Mouse (Mus musculus) limb, embryonic 14.5 days (tissue): Measurements from ENCODE around the gene Hoxc9. TPM values are rescaled to one million over a fixed set of nuclear protein-coding genes. Genes with fewer than 3 reads are reported as not detected.

ENCODE experiments used
- ATAC-seq: fragments of 200-750 bp; cut with Nextera tagmentation; 2 replicates; pipeline ENCODE4 v1.8.0; 2017; ENCODE audit warnings: low read depth, moderate number of reproducible peaks, moderate TSS enrichment; ENCODE audit not compliant: low FRiP score
- DNase-seq: peaks from one replicate; pipeline ENCODE4 v3.0.0-alpha.2; 2015; ENCODE audit warnings: low spot score
- H3K27ac ChIP-seq: fragments of 300-500 bp; sonication (generic); replicated peaks from 2 replicates; pipeline ENCODE4 v1.5.1; 2014; ENCODE audit warnings: low read depth, mild to moderate bottlenecking, low read length, moderate library complexity, mixed read lengths
- H3K27me3 ChIP-seq: fragments of 300-500 bp; sonication (generic); 2 replicates; pipeline ENCODE4 v1.6.1; 2014; ENCODE audit warnings: low read length, mixed read lengths; ENCODE audit not compliant: control insufficient read depth, insufficient read depth
- H3K36me3 ChIP-seq: fragments of 300-500 bp; sonication (generic); 2 replicates; pipeline ENCODE4 v1.6.1; 2014; ENCODE audit warnings: mild to moderate bottlenecking, low read length, moderate library complexity, mixed read lengths; ENCODE audit not compliant: control insufficient read depth, insufficient read depth
- H3K4me1 ChIP-seq: fragments of 300-500 bp; sonication (generic); 2 replicates; pipeline ENCODE4 v1.6.1; 2014; ENCODE audit warnings: antibody characterized with exemption, low read length, mixed read lengths; ENCODE audit not compliant: control insufficient read depth, insufficient read depth
- H3K4me2 ChIP-seq: fragments of 300-500 bp; sonication (generic); replicated peaks from 2 replicates; pipeline ENCODE4 v1.6.1; 2014; ENCODE audit warnings: low read depth, mild to moderate bottlenecking, low read length, moderate library complexity; ENCODE audit not compliant: severe bottlenecking
- H3K4me3 ChIP-seq: fragments of 300-500 bp; sonication (generic); replicated peaks from 2 replicates; pipeline ENCODE4 v1.5.1; 2014; ENCODE audit warnings: low read length
- H3K9ac ChIP-seq: fragments of 300-500 bp; sonication (generic); 2 replicates; pipeline ENCODE4 v1.6.1; 2014; ENCODE audit warnings: mild to moderate bottlenecking, low read depth, low read length, moderate library complexity; ENCODE audit not compliant: severe bottlenecking
- H3K9me3 ChIP-seq: fragments of 300-500 bp; sonication (generic); 2 replicates; pipeline ENCODE4 v1.6.1; 2016; ENCODE audit warnings: low read length; ENCODE audit not compliant: control insufficient read depth
- POLR2A ChIP-seq: fragments of 200-500 bp; IDR thresholded peaks from 2 replicates; pipeline ENCODE4 v1.8.0; 2012; ENCODE audit warnings: inconsistent platforms, mild to moderate bottlenecking, moderate library complexity, borderline replicate concordance; ENCODE audit not compliant: insufficient read depth, insufficient read length; ENCODE audit errors: extremely low read depth
- WGBS: fragments of 180-500 bp; shearing (Covaris S2); extraction: QIAGEN DNeasy Blood & Tissue Kit; methylation state at CpG from one replicate; pipeline ENCODE4 v1.1.7; 2014; 5-methylcytosine and 5-hydroxymethylcytosine counted together
- polyA plus RNA-seq, 2 experiments: library from polyadenylated mRNA; depleted of rRNA in 1 of 2; stranded (reverse) in 1 of 2; unstranded in 1 of 2; fragments of >200 nt; fragmentation: Nextera tagmentation in 1 of 2; extraction: Ambion mirVana in 1 of 2; gene quantifications; 2 replicates each; pipeline versions ENCODE4 v1.2.1 to v1.2.3; 2012 to 2014

The Hoxc9 gene
- polyA plus RNA-seq, 2 experiments: 1.1 to 2.1 TPM

DNA sequence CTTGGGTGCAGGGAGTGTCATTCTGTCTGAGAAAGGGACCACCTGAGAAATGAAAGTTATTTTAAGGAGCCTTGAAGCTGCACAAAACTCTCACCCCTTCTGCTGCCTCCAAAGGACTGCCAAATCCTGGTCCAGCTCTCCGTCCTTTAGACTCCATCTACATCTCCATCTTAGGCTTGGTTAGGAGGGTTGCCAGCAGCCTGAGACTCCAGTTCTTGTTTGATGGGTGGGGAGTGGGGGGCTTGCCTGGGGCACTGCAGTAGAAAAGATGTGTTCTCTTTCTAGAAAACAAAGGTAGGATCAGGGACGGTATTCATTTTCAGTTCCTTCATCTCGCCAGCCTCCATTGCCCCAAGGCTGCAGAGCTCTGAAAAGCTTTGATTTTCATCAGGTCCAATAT lies 21.2 kb downstream of the Hoxc9 start:
- WGBS: 4% methylated on average over 3 of the region's 3 CpGs
- no peak for ATAC-seq
- H3K4me2 ChIP-seq: peak overlapping the region; percentile 39; the same call in 1 of the 2 replicates
- DNase-seq: no peak
- no peak overlapping the region for H3K9ac ChIP-seq
- H3K27ac ChIP-seq: no peak overlapping the region
- H3K4me1 ChIP-seq: peaks cover 24% of the 10 kb centered on the region
- peak overlapping the region; percentile 45; the same call in 1 of the 2 replicates for H3K4me3 ChIP-seq
- H3K27me3 ChIP-seq: peaks cover 95% of the 10 kb centered on the region
- H3K9me3 ChIP-seq: no peaks in the 10 kb centered on the region
- H3K36me3 ChIP-seq: no peaks in the 10 kb centered on the region
- TF ChIP-seq POLR2A: no peak

DNA sequence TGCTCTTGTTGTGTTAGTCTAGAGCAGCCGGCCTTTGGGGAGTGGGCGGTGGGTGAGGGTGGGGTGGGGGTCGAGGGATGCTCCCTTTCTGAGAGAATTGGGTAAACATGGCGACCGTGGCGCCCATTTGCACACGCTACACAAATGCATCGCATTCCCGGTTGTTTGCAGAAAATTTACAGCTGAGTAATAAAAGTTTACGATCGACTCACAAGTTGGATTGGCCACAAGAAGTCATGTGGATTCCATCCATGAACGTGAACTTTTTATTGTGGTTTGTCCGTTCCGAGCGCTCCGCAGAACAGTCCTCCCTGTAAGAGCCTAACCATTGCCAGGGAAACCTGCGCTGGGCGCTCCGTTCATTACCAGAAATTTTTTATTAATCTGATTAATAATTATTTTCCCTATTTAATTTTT lies 21.7 kb downstream of the Hoxc9 start, which contains the start of gene Hoxc6:
Hoxc6 (plus strand) TSS at position 319 of the 417 bp plus-strand sequence.
- Histone ChIP-seq H3K9ac (peak within 1 kb of the TSS; percentile 50; the same call in 1 of the 2 replicates), H3K27ac (no peak within 1 kb of the TSS), H3K36me3 (no peaks in the 10 kb centered on the region), H3K4me3 (peak within 1 kb of the TSS; percentile 45), H3K4me1 (peaks cover 24% of the 10 kb centered on the region), H3K27me3 (peaks cover 96% of the 10 kb centered on the region), H3K4me2 (peak within 1 kb of the TSS; percentile 69), H3K9me3 (no peaks in the 10 kb centered on the region)
- peak; percentile 60 for DNase-seq
- no peak for TF ChIP-seq POLR2A
- peak; percentile 32; the same call in 1 of the 2 replicates for ATAC-seq
- under 1% methylated on average over 19 of the region's 19 CpGs for WGBS

DNA sequence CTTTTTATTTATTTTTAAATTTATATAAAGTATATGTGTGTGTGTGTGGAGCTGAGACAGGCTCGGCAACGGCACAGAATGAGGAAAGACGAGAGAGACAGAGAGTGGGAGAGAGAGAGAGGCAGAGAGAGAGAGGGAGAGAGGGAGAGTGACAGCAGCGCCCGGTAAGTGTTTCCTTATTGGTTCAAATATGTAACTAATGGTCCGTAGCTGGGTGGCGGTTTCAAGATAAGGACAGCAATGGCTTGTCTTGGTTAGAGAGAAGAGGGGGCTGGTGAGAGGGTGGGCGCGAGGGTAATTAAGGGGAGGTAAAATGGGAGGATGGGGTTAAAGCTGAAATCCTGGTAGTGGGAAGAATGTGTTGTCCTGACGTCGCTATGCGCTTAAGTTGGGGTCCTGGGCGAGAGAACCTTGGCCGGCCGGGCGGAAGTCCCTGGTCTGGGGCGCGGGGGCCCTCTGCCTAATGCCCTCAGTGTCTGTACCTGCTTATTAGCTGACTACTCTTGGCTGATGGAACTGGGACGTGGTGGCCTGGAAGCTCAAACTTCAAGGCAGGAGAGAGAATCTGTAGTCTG lies 22.5 kb downstream of the Hoxc9 start:
- H3K36me3 ChIP-seq: no peaks in the 10 kb centered on the region
- TF ChIP-seq POLR2A: no peak
- no peak overlapping the region for H3K27ac ChIP-seq
- H3K9me3 ChIP-seq: no peaks in the 10 kb centered on the region
- H3K4me2 ChIP-seq: peak overlapping the region; percentile 69
- 0% methylated on average over 19 of the region's 19 CpGs for WGBS
- 0 out of 2 replicates have a peak overlapping the region, but pooled peaks have one; percentile 50 for H3K9ac ChIP-seq
- no peak for ATAC-seq
- H3K4me3 ChIP-seq: peak overlapping the region; percentile 45
- peaks cover 24% of the 10 kb centered on the region for H3K4me1 ChIP-seq
- DNase-seq: no peak
- peaks cover 96% of the 10 kb centered on the region for H3K27me3 ChIP-seq

DNA sequence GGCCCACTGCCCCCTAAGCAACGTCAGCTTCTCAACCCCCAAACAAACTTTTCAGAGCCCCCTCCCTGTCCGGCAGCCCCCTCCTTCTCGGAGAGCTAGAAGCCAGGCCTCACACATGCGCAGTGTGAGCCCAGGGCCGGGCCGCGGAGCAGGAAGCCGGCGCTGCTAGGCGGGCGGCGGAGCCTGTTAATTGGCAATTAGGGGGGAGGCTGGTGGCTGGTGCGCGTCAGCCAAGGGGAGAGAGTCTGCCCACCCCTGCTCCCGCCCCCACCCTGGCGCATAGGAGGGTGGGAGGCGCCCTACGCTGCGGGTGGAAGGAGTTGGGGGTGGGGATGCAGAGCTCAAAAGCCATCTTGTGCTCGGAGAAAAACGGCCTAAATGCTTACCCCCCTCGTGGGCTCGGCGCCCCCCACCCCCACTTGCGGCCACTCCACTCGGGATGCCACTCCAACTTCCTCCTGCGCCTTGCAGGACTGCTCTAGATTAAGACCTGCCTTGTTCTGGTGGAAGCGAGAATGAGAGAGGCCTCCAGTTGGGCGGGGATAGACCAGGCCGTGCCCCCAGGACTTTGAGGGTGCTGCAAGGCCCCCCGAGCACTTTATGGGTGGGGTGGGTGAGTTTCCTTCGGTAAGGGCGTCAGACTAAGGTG lies 23.1 kb downstream of the Hoxc9 start:
- Histone ChIP-seq H3K4me3 (peak overlapping the region; percentile 45), H3K27ac (peak overlapping the region; percentile 67), H3K36me3 (no peaks in the 10 kb centered on the region), H3K4me2 (peak overlapping the region; percentile 69), H3K9me3 (no peaks in the 10 kb centered on the region), H3K9ac (peak overlapping the region; percentile 50), H3K27me3 (peaks cover 95% of the 10 kb centered on the region), H3K4me1 (peaks cover 24% of the 10 kb centered on the region)
- peak; percentile 80 for DNase-seq
- TF ChIP-seq POLR2A: no peak
- ATAC-seq: peak; percentile 69
- 1% methylated on average over 27 of the region's 33 CpGs for whole genome bisulfite sequencing

DNA sequence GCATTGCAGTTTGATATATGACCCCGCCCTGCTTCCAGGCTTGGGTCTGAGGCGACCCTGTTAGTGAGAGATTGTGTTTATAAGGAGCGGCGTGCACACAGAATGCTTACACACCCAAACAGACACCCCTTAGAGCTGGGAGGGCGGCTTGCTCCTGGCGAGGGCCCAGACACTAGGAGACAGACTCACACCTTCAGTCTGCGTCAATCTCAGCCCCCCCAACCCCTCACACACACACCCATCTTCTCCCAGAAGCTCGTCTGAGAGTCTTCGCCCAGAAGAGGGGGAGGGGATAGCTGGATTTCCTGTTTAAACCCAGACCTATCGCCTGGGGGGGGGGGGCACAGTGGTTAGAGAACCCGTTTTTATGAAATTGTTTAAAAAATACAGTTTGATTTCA lies 23.7 kb downstream of the Hoxc9 start:
- DNase-seq: no peak
- 0 out of 2 replicates have a peak, but pooled peaks have one; percentile 5 for ATAC-seq
- Histone ChIP-seq H3K9ac (no peak overlapping the region), H3K27ac (peak overlapping the region; percentile 56; the same call in 1 of the 2 replicates), H3K4me3 (peak overlapping the region; percentile 45), H3K4me2 (peak overlapping the region; percentile 69), H3K27me3 (peaks cover 95% of the 10 kb centered on the region), H3K9me3 (no peaks in the 10 kb centered on the region), H3K4me1 (peaks cover 24% of the 10 kb centered on the region), H3K36me3 (no peaks in the 10 kb centered on the region)
- WGBS: 1% methylated on average over 10 of the region's 11 CpGs
- no peak for TF ChIP-seq POLR2A
